13 mouse cellular contexts compared by ENCODE assay signal in the genomic region with DNA sequence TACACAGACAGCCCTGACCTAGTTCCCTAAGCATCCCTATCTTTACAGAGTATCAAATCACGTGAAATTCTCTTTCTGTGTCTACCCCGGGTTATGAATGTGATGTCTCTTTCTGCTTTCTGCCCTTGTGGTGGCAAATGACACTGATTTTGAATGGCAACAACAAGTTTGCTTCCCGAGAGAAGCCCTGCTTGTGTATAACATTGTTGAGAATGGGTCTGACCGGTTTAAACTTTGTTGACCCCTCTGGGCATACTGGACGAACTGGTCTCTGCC.
"Had no signal": no experiment of that assay in that cellular context is flagged by ENCODE, and none has a peak within 500 bp of the region (broad histone marks: within the 10 kb centered on the region; RNA-seq: fewer than 3 reads in every experiment).

No protein-coding gene starts in this region.

- H3K4me2 ChIP-seq: kidney, embryonic 15.5 days; liver, embryonic 13.5 days; lung, embryonic 15.5 days; neural tube, embryonic 13.5 days had no signal

- H3K4me3 ChIP-seq: kidney, embryonic 15.5 days; limb, embryonic 10.5 days; liver, embryonic 13.5 days; lung, embryonic 15.5 days; neural tube, embryonic 13.5 days had no signal

- H3K27ac ChIP-seq: kidney, embryonic 15.5 days; limb, embryonic 10.5 days; liver, embryonic 13.5 days; lung, embryonic 15.5 days; neural tube, embryonic 13.5 days had no signal

- DNase-seq: kidney, adult 2 months; kidney, postnatal 14 days; liver, embryonic 13.5 days; lung, postnatal 14 days; right cerebral cortex, adult 18-20 months; right cerebral cortex, postnatal 4 days; thymus, postnatal 4 days had no signal

- H3K27me3 ChIP-seq: kidney, embryonic 15.5 days; liver, embryonic 13.5 days; lung, embryonic 15.5 days; neural tube, embryonic 13.5 days had no signal

- ATAC-seq: intestine, embryonic 16.5 days had no signal

- H3K36me3 ChIP-seq: kidney, embryonic 15.5 days; limb, embryonic 10.5 days; liver, embryonic 13.5 days; lung, embryonic 15.5 days; neural tube, embryonic 13.5 days had no signal

- H3K9ac ChIP-seq: kidney, embryonic 15.5 days; liver, embryonic 13.5 days; liver, postnatal 0 days; lung, embryonic 15.5 days; neural tube, embryonic 13.5 days had no signal

- H3K4me1 ChIP-seq: kidney, embryonic 15.5 days; limb, embryonic 10.5 days; liver, embryonic 13.5 days; lung, embryonic 15.5 days; neural tube, embryonic 13.5 days had no signal

- H3K9me3 ChIP-seq: kidney, embryonic 15.5 days; limb, embryonic 10.5 days; liver, embryonic 13.5 days; lung, embryonic 15.5 days; neural tube, embryonic 13.5 days had no signal
